7 mouse cellular contexts compared by ENCODE assay signal in the genomic region with DNA sequence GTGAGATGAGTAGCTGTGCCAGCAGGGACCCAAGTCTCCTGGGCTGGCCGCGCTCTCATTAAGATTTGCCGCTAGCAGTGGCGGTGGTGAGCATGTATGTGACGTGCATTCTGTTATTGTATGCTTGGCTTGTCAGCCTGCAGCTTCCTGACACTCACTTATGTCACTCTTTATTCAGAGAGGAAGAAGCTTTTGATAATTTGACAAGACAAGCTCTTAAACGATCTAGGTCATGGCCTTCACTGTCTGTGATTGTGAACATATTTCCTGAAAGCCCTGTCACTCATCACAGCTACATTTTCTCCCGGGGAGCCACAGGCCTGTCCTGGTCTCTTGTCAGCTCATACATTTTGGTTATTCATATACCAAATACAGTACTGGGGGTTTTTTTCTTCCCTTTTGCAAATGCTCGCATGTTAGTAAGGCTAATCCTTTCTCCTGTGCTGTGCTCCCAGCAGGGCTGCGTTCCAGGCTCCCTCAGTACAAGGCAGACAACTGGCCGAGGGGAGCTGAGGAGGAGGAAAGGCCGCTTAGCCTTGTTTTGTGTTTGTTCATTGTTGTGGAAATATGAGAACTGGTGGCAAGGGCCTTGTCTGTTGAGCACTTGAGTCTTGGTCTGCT.
DNase-seq lines count a peak whose midpoint lies in the region; ATAC-seq lines count a peak whose summit lies in the region.

No protein-coding gene starts in this region.

- no peaks in the 10 kb centered on the region for H3K9me3 ChIP-seq in forebrain, embryonic 15.5 days
- H3K9me3 ChIP-seq in midbrain, embryonic 16.5 days (replicated peaks; ENCODE audit: control insufficient read depth, low read length, poor library complexity, severe bottlenecking) = no peaks in the 10 kb centered on the region
- H3K9me3 ChIP-seq in intestine, embryonic 15.5 days = no peaks in the 10 kb centered on the region

- no peak overlapping the region for H3K9ac ChIP-seq in forebrain, embryonic 15.5 days (replicated peaks)
- peak overlapping the region; percentile 42; the same call in 1 of the 2 replicates for H3K9ac ChIP-seq in midbrain, embryonic 16.5 days (ENCODE audit: low read depth, low read length)
- H3K9ac ChIP-seq in intestine, embryonic 15.5 days = no peak overlapping the region

- no peak overlapping the region for H3K4me3 ChIP-seq in forebrain, embryonic 15.5 days
- no peak overlapping the region for H3K4me3 ChIP-seq in midbrain, embryonic 16.5 days (ENCODE audit: low read depth, low read length)
- no peak overlapping the region for H3K4me3 ChIP-seq in intestine, embryonic 15.5 days (replicated peaks)

- 1% methylated on average over 11 of the region's 11 CpGs for WGBS in forebrain, embryonic 15.5 days
- WGBS in midbrain, embryonic 16.5 days = 6% methylated on average over 11 of the region's 11 CpGs
- 61% methylated on average over 11 of the region's 11 CpGs for WGBS in intestine, embryonic 15.5 days

- ATAC-seq in cerebellum, adult (ENCODE audit: insufficient number of reproducible peaks, low FRiP score, low TSS enrichment) = peak; percentile 61
- peak; percentile 91 for ATAC-seq in forebrain, embryonic 15.5 days (replicated peaks)
- ATAC-seq in midbrain, embryonic 16.5 days = peak; percentile 88
- ATAC-seq in intestine, embryonic 15.5 days = no peak

- H3K27ac ChIP-seq in forebrain, embryonic 15.5 days (replicated peaks) = peak overlapping the region; percentile 76
- peak overlapping the region; percentile 66 for H3K27ac ChIP-seq in midbrain, embryonic 16.5 days (ENCODE audit: low read length)
- no peak overlapping the region for H3K27ac ChIP-seq in intestine, embryonic 15.5 days

- DNase-seq in ZHBTc4 (ENCODE audit: low read depth, low spot score) = peak; percentile 55
- DNase-seq in gastrocnemius, postnatal 4 days (ENCODE audit: low spot score in 2 of 2) = no peak
- no peak for DNase-seq in right cerebral cortex, adult 2 months (ENCODE audit: low spot score in 2 of 2)

- H3K27me3 ChIP-seq in forebrain, embryonic 15.5 days = no peaks in the 10 kb centered on the region
- H3K27me3 ChIP-seq in midbrain, embryonic 16.5 days (ENCODE audit: control insufficient read depth, insufficient read depth, low read depth, low read length) = no peaks in the 10 kb centered on the region
- no peaks in the 10 kb centered on the region for H3K27me3 ChIP-seq in intestine, embryonic 15.5 days (replicated peaks)

- H3K36me3 ChIP-seq in forebrain, embryonic 15.5 days = no peaks in the 10 kb centered on the region
- no peaks in the 10 kb centered on the region for H3K36me3 ChIP-seq in midbrain, embryonic 16.5 days (ENCODE audit: control insufficient read depth, insufficient read depth, low read length)
- no peaks in the 10 kb centered on the region for H3K36me3 ChIP-seq in intestine, embryonic 15.5 days

- H3K4me1 ChIP-seq in forebrain, embryonic 15.5 days = peaks cover 16% of the 10 kb centered on the region
- H3K4me1 ChIP-seq in midbrain, embryonic 16.5 days (ENCODE audit: control insufficient read depth, insufficient read depth, low read length) = peaks cover 13% of the 10 kb centered on the region
- no peaks in the 10 kb centered on the region for H3K4me1 ChIP-seq in intestine, embryonic 15.5 days (replicated peaks)

- H3K4me2 ChIP-seq in forebrain, embryonic 15.5 days (replicated peaks) = peak overlapping the region; percentile 19
- H3K4me2 ChIP-seq in midbrain, embryonic 16.5 days (ENCODE audit: low read length) = peak overlapping the region; percentile 25
- H3K4me2 ChIP-seq in intestine, embryonic 15.5 days (replicated peaks) = no peak overlapping the region
